Mouse (Mus musculus): ENCODE results near the gene Wbp2nl. TPM values are rescaled to one million over a fixed set of nuclear protein-coding genes. Genes with fewer than 3 reads are reported as not detected.

The Wbp2nl gene
- not detected for total RNA-seq (2021)

DNA sequence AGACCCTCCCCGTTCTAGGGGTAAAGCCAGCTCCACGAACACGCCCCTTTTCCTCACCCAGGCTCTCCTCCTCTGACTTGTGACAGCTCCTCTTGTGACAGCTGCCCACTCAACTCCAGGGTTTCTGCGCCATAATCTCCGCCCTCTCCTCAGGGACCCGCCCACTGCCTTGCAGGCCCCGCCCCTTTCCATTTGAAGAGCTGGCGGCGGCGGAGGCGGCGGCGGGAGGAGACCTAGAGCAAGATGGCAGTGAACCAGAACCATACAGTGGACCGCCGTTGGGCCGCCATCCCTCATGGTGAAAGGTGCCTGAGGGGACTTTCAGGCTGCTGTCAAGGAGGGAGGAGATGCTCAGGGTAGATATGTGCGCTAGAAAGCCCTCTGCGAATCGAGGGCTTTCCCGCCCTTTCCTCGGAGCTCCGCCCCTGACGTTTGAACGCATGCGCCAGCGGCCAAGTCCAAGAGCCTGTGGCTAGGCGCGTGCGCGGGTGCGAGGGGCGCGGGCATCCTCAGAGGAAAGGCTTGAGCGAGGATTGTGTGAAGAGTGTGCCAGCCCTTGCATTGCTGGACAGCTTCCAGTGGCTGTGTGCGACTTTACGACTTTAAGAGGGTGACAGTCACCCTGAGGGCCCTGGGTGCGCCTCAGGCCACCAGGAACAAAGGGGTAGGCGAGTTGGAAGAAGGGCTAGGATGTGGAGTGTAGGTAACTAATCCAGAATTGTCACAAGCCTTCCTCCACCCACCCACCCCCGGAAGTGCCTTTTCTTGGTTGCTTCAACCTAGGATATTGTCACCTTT is at the start of gene Wbp2nl:
Gene Wbp2nl, plus strand, starts transcription at position 191 of the 798 bp plus-strand sequence.
- no peak for DNase-seq

DNA sequence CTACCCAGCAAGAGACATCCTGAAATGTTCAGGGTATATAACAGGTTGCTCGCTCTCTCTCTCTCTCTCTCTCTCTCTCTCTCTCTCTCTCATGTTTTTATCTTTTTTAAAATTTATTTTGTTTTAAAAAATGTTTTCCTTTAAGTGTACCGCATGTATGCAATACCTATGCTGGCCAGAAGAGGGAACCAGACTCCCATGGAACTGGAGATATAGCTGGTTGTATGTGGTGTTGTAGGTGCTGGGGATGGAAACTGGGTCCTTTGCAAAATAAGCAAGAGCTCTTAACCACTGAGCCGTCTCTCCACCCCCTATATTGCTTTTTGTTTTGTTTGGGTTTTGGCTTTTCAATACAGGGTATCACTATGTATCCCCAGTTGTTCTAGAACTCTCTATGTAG is 47.2 kb upstream of the Wbp2nl start:
- DNase-seq, result no peak

DNA sequence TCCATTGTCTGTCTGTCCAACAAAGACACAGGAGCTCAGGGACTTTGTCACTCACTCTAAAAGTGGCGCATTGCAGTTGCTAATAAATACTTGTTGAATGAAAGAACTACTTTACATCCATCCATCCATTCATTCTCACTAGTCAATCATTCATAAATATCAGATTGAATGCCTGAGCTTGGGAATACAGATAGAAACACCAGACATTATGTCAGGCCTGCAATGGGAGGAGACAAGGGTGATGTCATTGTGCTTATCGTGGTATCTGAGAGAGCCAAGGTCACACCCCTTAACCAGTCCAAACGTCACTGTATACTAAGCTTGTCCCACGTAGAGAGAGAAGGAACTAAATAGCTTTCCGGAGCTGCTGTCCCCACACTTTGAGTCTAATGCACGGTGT is 46.7 kb upstream of the Wbp2nl start, which contains the start of gene 1500009C09Rik:
Gene 1500009C09Rik, plus strand, starts transcription at position 301 of the 400 bp plus-strand sequence.
- no peak for DNase-seq

DNA sequence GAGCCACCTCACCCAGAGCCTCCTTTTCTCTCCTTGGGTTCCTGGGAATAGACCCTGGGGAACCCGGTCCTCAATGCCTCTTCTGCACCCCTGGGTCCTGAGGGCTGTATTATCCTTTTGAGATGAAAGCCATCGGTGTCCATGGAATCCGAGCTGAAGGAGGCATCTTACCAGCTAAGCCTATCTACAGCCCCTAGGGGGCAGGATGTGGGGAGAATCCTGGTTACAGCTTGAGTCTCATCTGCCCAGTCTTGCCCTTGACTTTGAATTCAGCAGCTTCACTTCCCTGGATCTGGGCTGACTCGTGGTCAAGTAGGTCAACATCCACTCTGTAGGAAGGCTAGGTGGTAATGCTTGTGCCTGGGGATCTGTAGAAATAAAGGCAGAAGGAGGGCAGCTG is 43.5 kb upstream of the Wbp2nl start:
- DNase-seq, result no peak

DNA sequence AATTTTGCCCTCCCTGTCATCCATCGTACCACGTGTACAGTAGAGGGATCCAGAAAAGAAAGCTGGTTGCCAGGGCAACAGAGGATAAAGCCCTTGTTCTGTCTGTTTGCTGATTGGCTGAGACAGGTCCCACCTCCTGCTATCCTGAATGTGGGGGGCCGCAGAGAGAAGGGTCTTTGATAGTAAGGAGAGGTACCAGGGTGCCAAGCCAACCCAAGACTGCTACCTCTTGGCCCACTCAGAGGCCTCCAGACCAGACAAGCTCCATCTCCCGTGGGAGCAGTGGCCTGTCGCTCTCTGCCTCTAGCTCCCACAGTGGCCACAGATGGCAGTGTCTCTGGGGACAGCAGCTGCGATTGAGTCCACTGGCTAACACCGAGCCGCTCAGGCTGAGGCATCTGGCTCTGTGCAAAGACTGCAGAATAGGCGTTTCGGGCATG is 42.8 kb upstream of the Wbp2nl start:
- DNase-seq, result peak; percentile 82 to 84

DNA sequence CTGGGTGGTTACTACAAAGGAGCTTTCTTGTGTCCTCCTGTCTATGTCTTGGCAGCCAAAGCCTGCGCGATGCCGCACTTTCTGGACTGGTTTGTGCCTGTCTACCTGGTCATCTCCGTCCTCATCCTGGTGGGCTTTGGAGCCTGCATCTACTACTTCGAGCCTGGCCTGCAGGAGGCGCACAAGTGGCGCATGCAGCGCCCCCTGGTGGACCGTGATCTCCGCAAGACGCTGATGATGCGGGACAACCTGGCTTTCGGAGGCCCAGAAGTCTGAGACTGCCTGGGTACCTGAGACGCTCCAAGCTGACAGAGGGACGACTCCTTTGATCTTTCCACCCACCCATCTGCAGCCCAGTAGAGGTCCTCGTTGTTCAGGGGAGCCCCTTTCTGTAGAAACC is 39.2 kb upstream of the Wbp2nl start:
- DNase-seq, result peak; percentile 59 to 73

DNA sequence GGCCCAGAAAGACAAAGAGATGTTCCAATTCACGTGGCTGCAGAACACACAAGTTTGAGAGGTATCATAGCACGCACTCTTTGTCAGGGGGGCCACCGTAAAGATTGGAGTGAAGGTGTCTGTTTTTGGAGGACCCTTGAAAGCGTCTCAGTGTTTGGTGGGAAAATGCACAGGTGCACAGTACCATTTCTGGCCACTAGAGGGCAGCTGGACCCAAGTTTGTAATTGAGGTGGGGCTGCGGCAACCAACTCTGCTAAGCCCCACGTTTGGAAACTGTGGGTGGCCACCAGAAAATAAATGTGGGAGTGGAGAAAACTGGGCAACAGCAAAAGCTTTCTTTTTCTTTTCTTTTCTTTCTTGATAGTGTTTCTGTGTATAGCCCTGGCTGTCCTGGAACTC is 32.4 kb upstream of the Wbp2nl start:
- peak in 1 of 2 experiments; percentile 66 for DNase-seq

DNA sequence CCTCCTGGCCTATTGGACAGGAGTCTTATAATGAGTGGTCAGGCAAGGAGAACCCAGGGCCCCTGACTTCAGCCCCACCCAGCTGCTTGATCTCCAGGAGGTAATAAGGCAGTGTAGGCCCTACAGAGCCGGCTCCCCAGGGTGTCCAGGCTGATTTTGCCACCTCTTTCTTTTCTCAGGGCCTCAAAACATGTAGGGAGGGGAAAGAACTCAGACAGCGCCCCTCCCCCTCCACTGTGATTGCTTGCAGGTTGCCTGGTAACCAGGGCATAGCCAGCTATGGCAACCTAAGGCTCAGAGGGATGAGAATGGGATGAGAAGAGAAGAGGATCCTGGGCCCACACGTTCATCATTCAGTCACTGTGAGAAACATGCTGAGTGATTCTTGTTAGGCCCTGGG is 30.6 kb upstream of the Wbp2nl start:
- peak in 1 of 2 experiments; percentile 54 for DNase-seq

DNA sequence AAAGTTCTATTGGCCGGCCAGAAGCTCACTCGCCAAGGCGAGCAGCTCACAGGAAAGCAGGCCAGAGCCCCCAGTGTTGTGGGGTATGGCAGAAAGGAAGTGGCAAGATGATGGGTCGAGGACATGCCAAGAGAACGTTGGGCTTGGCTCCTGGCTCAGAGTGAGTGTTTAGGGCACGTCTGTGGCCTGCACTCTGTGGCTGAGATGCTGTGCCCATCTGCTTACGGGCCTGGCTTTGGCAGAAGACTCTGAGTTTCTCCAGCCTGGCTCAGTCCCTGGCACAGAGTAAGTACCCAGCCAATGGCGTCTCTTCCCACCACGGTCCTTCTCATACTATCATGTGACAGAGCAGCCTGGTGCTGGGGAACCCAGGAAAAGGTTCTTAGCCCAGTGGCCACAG is 30.0 kb upstream of the Wbp2nl start:
- DNase-seq, result no peak

DNA sequence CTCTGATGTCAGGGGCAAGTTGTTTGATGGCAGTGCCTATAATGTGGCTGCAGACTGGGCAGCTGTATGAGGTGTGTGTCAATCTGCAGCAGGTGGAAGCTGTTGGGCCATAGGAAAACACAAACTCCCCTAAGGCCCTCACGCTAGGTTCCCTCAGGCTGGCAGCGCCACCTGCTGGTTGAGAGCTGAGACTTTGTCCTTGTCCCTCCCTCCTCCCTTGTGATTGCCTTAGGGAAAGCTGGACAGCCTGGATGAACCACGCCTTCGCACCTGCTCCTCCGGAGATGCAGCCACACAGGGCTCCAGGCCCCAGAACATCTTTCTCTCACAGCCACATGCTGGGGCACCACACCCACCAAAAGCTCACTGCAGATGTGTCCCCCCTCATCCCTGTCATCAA is 27.6 kb upstream of the Wbp2nl start:
- DNase-seq, result peak; percentile 68 to 73

DNA sequence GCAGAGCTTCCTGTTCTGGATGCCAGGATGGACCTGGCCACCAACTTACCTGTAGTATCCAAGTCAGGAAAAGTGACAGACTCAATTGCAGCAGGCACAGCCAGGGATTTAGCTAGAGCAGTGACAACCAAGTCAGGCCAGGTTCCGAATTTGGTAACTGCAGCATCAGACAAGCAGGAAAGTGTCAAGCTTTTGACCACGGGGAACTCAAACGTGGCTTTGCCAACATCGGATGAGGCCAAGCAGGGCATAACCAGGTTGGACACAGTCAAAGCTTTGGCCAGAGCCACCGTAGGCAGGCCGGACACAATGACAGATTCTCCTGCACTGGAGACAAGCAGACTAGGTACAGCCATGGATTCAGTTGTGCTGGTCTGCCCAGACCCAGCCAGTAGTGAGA is 26.5 kb upstream of the Wbp2nl start:
- DNase-seq, result no peak

DNA sequence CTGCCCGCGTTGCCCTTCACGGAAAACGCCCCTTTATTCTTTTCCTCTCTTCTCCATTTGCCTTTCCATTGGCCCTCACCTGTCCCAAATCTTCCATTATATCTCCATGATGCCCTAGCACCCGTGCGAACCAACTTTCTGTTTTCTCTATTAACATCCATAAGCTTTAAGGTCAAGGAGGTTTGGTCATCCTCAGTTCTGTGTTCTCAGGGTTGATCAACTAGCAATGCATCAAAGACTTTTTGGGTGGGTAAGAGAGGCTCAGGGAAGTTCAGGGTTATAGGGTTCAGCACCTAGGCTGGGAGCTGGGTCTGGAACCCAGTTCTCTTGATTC is 24.2 kb upstream of the Wbp2nl start, which contains the start of gene Sept3:
Gene Sept3, plus strand, starts transcription at position 301 of the 334 bp plus-strand sequence.
- no peak for DNase-seq

DNA sequence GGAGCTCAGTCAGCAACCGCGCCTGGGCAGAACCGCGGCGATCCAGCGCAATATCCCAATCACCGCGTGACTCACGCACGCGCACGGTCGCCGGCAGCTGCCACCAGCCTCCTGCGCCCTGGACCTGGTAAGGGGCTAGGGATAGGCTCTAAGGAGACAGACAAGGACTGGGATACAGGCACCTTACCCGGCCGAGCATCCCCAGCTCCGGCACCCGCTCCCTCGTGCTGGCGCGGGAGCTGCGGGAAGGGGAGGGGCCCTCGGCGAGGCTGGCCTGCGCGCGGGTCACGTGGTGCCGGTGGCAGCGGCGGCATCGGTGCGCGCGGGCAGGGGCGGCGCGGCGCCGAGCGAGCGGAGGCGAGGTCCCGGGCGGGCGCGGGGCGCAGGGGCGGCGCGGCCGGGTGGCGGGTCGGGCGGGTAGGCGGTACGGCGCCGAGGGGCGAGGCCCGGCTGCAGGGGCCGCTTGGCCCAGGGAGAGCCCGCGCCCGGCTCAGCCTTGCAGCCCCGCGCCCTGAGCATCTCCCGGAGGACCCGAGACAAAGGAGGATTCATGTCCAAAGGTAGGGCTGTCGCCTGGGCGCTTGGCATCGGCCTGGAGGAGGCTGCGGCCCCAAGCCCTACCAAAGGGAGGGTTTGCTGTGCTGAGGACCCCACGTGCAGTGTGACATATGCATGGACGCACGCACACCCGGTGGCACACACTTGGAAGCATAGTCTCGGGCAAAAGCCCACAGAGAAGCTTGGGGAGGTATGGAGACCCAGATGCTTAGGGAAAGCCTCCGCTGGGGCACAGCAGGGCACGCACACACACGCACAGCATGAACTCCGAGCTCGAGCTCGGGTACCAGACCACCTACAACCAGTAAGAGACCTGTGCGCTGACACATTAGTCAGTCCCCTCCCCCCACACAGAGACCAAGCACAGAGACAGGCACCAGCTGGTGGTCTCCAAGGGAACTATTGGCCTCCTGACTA is 23.5 kb upstream of the Wbp2nl start:
- DNase-seq, result peak; percentile 80 to 85

DNA sequence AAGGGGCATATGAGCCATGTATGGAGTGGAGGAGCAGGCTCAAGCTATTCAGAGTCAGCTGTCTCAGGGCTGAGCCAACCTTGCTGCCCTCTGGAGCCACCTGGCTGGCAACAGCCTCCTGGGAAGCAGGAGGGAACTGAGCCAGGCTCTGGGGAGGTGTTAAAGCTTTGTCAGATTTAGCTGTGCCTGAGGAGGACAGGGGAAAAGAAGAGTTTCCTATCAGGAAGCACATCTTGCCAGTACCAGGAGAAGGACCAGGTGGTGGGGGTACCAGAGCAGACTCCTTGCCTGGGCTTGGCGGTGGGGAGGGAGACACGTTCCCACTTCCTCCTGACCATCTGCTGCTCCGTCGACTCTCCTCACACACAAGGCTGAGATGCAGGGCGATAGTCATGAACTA is 21.2 kb upstream of the Wbp2nl start:
- DNase-seq, result peak; percentile 36 to 49

DNA sequence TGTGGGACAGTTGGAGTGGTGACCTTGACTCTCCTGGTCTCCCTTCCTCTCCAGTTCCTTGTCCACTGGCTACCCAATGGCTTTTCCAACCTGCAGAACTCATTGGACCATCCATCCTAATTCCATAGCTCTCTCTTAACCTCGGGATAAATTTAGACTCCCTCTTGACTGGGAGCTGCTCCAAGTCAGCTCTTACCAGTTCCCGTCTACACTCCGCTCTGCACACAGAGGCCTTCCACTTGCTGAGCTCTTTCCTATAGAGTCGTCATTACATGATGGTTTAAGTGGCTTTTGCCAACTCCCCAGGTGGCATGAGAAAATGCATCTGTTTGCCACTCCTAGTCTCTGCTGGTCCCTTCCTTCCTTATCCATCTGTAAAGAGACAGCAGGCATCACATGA is 18.1 kb upstream of the Wbp2nl start:
- no peak for DNase-seq

DNA sequence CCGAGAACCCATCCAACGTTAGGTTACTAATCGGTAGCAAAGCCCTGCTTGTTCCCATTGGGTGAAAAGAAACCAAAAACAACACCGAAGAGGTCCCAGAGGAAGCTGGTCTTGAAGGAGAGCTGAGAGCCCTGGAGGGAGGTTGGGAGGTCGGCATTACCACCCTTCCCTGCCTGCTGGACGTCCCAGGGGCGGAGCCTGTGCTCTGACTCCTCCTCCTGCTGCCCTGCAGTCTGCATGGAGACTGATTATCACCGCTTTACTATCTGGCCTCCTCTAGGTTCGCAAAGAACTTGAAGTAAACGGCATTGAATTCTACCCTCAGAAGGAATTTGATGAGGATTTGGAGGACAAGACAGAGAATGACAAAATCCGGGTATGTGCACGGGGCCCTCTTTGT is 12.6 kb upstream of the Wbp2nl start:
- no peak for DNase-seq

DNA sequence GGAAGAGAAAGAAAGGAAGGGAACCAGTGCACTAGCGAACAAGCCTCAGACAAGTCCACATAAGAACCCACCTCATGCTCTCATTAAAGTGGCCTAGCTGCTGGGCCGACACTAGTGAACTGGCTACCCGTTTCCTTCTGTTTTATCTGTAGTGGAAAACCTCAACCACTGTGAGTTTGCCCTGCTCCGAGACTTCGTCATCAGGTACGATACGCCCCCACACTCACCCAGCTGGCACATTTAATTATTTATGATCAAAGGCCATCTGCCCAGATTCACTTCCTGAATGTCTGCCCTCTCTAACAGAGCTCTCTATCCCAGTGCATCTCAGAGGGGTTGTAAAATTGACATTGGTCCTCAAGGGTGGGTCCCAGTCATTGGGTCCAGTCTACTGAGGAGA is 8.5 kb upstream of the Wbp2nl start:
- no peak for DNase-seq

DNA sequence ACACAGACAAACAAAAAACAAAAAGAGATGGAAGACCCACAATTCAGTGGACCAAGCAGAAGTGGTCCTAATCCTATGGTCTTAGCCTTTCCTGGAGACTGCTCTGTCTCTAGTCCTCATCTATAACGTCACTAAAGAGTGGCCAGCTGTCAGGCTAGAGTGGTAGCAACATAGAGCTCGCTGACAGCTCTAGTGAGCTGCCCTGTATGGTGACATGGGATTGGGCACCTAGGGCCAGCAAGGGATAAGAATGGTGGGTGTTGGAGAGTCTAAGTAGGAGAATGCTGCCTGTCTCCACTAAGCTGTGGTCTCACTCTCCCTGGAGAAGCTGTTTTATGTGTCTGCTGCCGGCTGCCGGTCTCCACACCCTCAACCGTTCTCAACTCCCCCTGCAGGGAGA is 5.9 kb upstream of the Wbp2nl start:
- DNase-seq, result no peak

DNA sequence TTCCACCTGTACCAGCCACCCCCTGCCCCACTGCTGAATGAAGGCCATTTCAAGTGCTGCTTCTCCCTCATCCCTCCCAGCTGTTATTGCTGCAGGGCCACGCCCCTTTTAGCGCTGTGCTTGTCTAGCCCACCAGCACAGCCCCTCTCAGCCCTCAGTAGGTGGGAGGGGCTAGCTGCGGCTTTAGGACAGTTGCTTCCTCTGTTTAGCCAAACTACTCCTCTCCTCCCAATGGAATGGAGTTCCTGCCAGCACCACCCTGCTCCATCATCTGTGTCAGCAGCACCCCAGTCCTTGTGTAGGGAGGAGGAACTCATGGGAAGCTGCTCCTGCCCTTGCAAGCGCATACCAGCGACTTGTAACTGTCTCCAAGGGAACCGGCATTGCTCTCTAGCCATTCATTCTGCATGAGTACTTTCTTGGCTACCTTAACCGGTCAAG is 5.5 kb upstream of the Wbp2nl start:
- DNase-seq, result no peak

DNA sequence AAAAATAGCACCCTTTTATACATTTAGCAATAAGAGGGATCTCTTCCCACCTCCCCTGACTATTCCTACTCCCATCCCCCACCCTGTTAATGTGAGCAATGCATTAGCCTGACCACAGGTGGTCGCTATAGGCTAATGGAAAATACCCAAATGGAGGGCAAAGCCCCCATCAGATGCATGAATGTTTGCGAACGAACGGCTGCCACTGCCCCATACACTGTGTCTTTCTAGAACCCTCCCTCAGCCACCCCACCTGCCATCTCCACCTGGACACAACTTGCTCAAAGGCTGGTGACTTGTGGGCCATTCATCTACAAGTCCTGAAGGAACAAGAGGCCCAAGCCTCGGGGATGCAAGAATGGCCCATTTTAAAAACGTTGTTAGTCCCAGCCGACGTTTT is 4.7 kb upstream of the Wbp2nl start:
- DNase-seq, result no peak

DNA sequence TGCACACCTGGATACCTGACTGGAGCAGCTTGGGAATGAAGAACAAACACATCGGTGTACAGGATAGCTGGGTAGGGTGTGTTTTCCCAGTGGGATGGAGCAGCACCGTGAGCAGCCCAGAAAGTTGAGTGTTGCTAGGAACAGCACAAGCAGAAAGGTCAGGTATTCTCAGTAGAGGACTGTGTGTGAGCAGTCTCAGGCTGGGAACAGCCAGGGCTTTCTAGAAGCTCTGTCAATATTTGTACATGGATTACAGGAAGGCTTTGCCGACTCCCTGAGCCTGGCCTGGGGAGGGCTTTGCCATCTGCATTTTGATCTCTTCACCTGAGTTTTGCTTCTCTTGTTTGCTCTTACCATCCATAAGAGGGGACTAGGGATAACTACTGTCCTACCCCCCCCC is 8.4 kb downstream of the Wbp2nl start:
- DNase-seq, result no peak

DNA sequence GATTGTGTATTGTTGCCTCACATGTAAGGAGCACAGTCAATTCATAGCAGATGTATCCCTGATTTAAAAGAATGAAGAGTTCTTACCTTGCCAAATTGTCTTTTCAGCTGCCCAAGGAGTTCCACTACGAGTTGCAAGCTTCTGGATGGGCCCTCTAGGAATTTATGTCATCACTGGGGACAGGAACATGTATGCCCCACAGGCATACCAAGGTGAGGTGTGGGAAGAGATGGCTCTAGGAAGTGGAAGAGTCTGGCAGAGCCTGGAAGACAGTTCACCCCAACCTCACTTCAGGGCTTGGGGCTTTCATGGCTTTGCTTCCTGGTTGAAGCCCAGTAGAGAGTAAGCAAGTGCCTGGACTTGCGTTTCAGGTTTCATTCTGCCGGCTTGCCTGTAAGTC is 9.7 kb downstream of the Wbp2nl start:
- no peak for DNase-seq

DNA sequence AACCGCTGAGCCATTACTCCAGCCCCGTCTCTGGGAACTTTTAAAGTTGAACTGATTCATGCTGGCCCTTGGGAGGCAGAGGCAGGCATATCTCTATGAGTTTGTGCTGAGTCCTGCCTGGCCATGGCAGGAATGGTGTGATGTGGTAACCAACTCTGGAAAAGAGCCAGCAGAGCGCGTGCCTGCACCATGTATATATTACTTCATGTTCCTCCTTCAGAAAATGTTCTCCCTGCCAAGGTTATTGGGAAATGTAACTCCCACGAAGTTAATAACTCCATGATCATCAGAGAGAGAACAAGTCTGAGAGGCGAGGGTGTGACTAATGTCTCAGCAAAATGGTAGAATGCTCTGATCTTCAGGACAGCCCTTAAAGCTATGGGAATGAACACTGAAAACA is 19.1 kb downstream of the Wbp2nl start:
- DNase-seq, result no peak
